Mouse (Mus musculus) skeletal muscle tissue, adult 2 months (tissue): ENCODE data around the gene Atrnl1.
"Not testable (repeated sequence)": the region's sequence is repeated elsewhere in the genome, so short reads cannot be mapped to it uniquely, and the experiment has no call there.

Experiments used
- DNase-seq: peaks from one replicate; pipeline ENCODE4 v3.0.0-alpha.2; 2012; ENCODE audit warnings: low read depth, low spot score

Gene Atrnl1

GRCm38 (mm10) chr19:57958726-57959125 is 347.9 kb downstream of the Atrnl1 start:
- no peak for DNase-seq

- no peak for DNase-seq
These were observed 350.5 kb downstream of the Atrnl1 start for GRCm38 (mm10) chr19:57961321-57961720.

- no peak for DNase-seq
These were observed 351.2 kb downstream of the Atrnl1 start for GRCm38 (mm10) chr19:57961738-57962640.

- DNase-seq: no peak
These were observed 353.0 kb downstream of the Atrnl1 start for GRCm38 (mm10) chr19:57963874-57964273.

GRCm38 (mm10) chr19:57969766-57970165 is 358.9 kb downstream of the Atrnl1 start:
- DNase-seq: no peak

- no peak for DNase-seq
These were observed 359.6 kb downstream of the Atrnl1 start for GRCm38 (mm10) chr19:57970342-57970895.

GRCm38 (mm10) chr19:57975201-57975600 is 364.4 kb downstream of the Atrnl1 start:
- no peak for DNase-seq

- no peak for DNase-seq
These were observed 375.4 kb downstream of the Atrnl1 start for GRCm38 (mm10) chr19:57985918-57986900.

GRCm38 (mm10) chr19:57987696-57988393 is 377.0 kb downstream of the Atrnl1 start:
- no peak for DNase-seq

- DNase-seq: no peak
These were observed 377.8 kb downstream of the Atrnl1 start for GRCm38 (mm10) chr19:57988559-57989093.

- no peak for DNase-seq
These were observed 380.4 kb downstream of the Atrnl1 start for GRCm38 (mm10) chr19:57991099-57991760.

- DNase-seq: not testable (repeated sequence)
These were observed 383.5 kb downstream of the Atrnl1 start for GRCm38 (mm10) chr19:57994174-57994833.

- DNase-seq: no peak
These were observed 384.2 kb downstream of the Atrnl1 start for GRCm38 (mm10) chr19:57995015-57995414.

- DNase-seq: no peak
These were observed 387.1 kb downstream of the Atrnl1 start for GRCm38 (mm10) chr19:57997961-57998360.

- DNase-seq: no peak
These were observed 400.8 kb downstream of the Atrnl1 start for GRCm38 (mm10) chr19:58011636-58012035.

- DNase-seq: peak; percentile 7
These were observed 404.9 kb downstream of the Atrnl1 start for GRCm38 (mm10) chr19:58015741-58016140.

- peak; percentile 76 for DNase-seq
These were observed 406.0 kb downstream of the Atrnl1 start for GRCm38 (mm10) chr19:58016561-58017453.

- DNase-seq: no peak
These were observed 406.6 kb downstream of the Atrnl1 start for GRCm38 (mm10) chr19:58017468-58017867.

- DNase-seq: no peak
These were observed 407.9 kb downstream of the Atrnl1 start for GRCm38 (mm10) chr19:58018698-58019097.
